Mouse (Mus musculus) liver, embryonic 14.5 days (tissue): ENCODE measurements at regions not wholly inside any gene's neighbourhood (a gene's known extent, or its start where the extent isn't known, plus 50 kb on each side); places are given as distances from the start of the nearest gene placed in this dataset.

Source experiments
- ATAC-seq: fragments of 200-750 bp; cut with Nextera tagmentation; 2 replicates; pipeline ENCODE4 v1.8.0; 2017; ENCODE audit warnings: moderate number of reproducible peaks, mild to moderate bottlenecking, moderate library complexity; ENCODE audit not compliant: insufficient read depth
- DNase-seq, 3 experiments: peaks; one replicate each; pipeline ENCODE4 v3.0.0-alpha.2; 2012 to 2013; ENCODE audit warnings: low read depth in 3 of 3, low spot score in 3 of 3
- H3K27ac ChIP-seq: fragments of 300-500 bp; sonication (generic); 2 replicates; pipeline ENCODE4 v1.5.1; 2014; ENCODE audit warnings: moderate library complexity, mild to moderate bottlenecking, control low read depth, inconsistent platforms
- H3K27me3 ChIP-seq: fragments of 300-500 bp; sonication (generic); 2 replicates; pipeline ENCODE4 v1.6.1; 2014; ENCODE audit warnings: mild to moderate bottlenecking, low read length, moderate library complexity; ENCODE audit not compliant: control insufficient read depth, insufficient read depth
- H3K36me3 ChIP-seq: fragments of 300-500 bp; sonication (generic); replicated peaks from 2 replicates; pipeline ENCODE4 v1.6.1; 2014; ENCODE audit warnings: low read depth; ENCODE audit not compliant: control insufficient read depth, insufficient read depth
- H3K4me1 ChIP-seq, 2 experiments: fragments of 200-500 bp in 1 of 2; fragments of 300-500 bp in 1 of 2; sonication (generic) in 1 of 2; replicated peaks; 2 replicates each; pipeline ENCODE4 v1.6.1; 2012 to 2014; ENCODE audit warnings: antibody characterized with exemption in 1 of 2, inconsistent platforms in 1 of 2, low read length in 1 of 2; ENCODE audit not compliant: control insufficient read depth in 2 of 2, insufficient read depth in 2 of 2
- H3K4me2 ChIP-seq: fragments of 300-500 bp; sonication (generic); 2 replicates; pipeline ENCODE4 v1.6.1; 2014; ENCODE audit warnings: low read depth, mild to moderate bottlenecking, control low read depth, moderate library complexity
- H3K4me3 ChIP-seq, 2 experiments: fragments of 200-500 bp in 1 of 2; fragments of 300-500 bp in 1 of 2; sonication (generic) in 1 of 2; 2 replicates each; pipeline ENCODE4 v1.5.1; 2012 to 2014; ENCODE audit warnings: low read depth in 2 of 2, low read length in 2 of 2, mild to moderate bottlenecking in 2 of 2, control low read depth in 1 of 2, inconsistent platforms in 1 of 2, moderate library complexity in 1 of 2; ENCODE audit not compliant: insufficient read depth in 1 of 2
- H3K9ac ChIP-seq: fragments of 300-500 bp; sonication (generic); replicated peaks from 2 replicates; pipeline ENCODE4 v1.6.1; 2014; ENCODE audit warnings: mild to moderate bottlenecking, control low read depth, moderate library complexity
- H3K9me3 ChIP-seq: fragments of 300-500 bp; sonication (generic); 2 replicates; pipeline ENCODE4 v1.6.1; 2016; ENCODE audit warnings: low read length, mixed read lengths; ENCODE audit not compliant: control insufficient read depth
- CTCF ChIP-seq: IDR thresholded peaks from 2 replicates; pipeline ENCODE4 v1.5.1; 2016; ENCODE audit warnings: antibody characterized with exemption, low read depth, control low read depth
- EP300 ChIP-seq: IDR thresholded peaks from 2 replicates; pipeline ENCODE4 v1.6.1; 2016; ENCODE audit warnings: antibody characterized with exemption, low read depth
- WGBS: fragments of 180-500 bp; shearing (Covaris S2); extraction: QIAGEN DNeasy Blood & Tissue Kit; methylation state at CpG from one replicate; pipeline ENCODE4 v1.1.7; 2014; ENCODE audit not compliant: insufficient replicate concordance; 5-methylcytosine and 5-hydroxymethylcytosine counted together

GRCm38 (mm10) chr5:101560366-101560765 lies 104.4 kb downstream of the Nkx6-1 start:
- no peak overlapping the region for H3K4me3 ChIP-seq
- no peak for DNase-seq
- H3K27me3 ChIP-seq: no peaks in the 10 kb centered on the region
- ATAC-seq: no peak
- no peaks in the 10 kb centered on the region for H3K36me3 ChIP-seq
- H3K9ac ChIP-seq: no peak overlapping the region
- H3K4me1 ChIP-seq: no peaks in the 10 kb centered on the region
- no peaks in the 10 kb centered on the region for H3K9me3 ChIP-seq
- H3K27ac ChIP-seq: no peak overlapping the region
- H3K4me2 ChIP-seq: no peak overlapping the region
- no peak for TF ChIP-seq EP300
- TF ChIP-seq CTCF: no peak

DNA sequence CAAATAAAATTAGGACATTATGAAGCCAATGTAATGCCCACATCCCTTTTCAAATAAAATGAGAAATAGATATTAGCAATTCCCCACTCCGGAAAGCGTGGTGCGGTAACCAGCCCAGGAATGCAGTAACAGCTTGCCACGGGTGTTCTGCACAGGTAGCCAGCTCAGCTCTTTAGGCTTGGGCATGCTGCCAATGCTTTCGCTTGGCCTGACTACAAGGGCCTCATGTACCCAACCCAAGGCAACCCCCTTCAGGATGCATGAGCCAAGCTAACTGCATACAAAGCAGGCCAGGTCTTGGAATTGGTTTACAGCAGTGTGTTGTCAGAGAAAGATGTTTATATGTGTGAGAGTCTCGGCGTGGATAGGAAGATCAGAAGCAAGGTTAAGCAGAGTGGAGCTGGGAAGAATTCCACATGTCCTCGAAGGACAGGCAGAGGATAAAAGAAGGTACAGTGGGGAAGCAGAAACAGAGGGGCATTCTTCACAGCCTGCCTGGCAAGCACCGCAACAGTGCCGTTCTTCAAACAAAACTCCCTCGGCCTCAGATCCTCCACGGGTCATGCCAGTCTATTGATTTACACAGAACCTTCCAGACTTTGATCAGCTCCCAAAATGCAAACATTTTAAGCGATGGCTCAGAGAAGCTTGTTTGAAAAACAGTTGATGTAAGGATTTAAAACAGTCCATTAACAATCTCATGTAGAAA lies 106.4 kb downstream of the Nkx6-1 start:
- H3K9me3 ChIP-seq: no peaks in the 10 kb centered on the region
- TF ChIP-seq CTCF: no peak
- TF ChIP-seq EP300: no peak
- 70% methylated on average over 13 of the region's 13 CpGs for WGBS
- DNase-seq: no peak
- no peak overlapping the region for H3K27ac ChIP-seq
- no peak for ATAC-seq
- no peaks in the 10 kb centered on the region for H3K36me3 ChIP-seq
- no peaks in the 10 kb centered on the region for H3K4me1 ChIP-seq
- no peak overlapping the region for H3K9ac ChIP-seq
- no peak overlapping the region for H3K4me2 ChIP-seq
- H3K4me3 ChIP-seq: no peak overlapping the region
- no peaks in the 10 kb centered on the region for H3K27me3 ChIP-seq

DNA sequence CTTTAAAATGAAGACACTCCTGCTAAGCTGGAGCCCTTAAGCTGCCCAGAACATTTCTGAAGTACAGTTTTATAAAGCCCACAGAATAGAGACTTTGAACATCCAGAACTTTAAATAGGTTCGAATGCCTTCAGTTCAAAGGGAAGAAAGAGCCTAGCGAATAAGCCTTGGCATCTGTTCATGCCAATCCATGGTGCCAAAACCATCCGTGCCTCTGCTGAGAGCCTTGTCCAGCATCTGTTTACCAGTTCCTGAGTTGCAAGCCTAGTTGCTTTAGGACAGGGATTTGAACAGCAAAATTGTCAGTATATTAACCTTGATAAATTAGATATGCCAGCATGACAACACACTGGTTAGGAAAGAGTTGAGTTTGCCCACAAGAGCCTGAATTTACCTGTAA lies 107.6 kb downstream of the Nkx6-1 start:
- H3K27ac ChIP-seq: no peak overlapping the region
- no peak overlapping the region for H3K4me2 ChIP-seq
- H3K4me1 ChIP-seq: no peaks in the 10 kb centered on the region
- TF ChIP-seq CTCF (no peak), EP300 (no peak)
- DNase-seq: no peak
- no peaks in the 10 kb centered on the region for H3K36me3 ChIP-seq
- H3K27me3 ChIP-seq: no peaks in the 10 kb centered on the region
- H3K4me3 ChIP-seq: no peak overlapping the region
- no peaks in the 10 kb centered on the region for H3K9me3 ChIP-seq
- no peak overlapping the region for H3K9ac ChIP-seq
- 60% methylated on average over 3 of the region's 3 CpGs for WGBS
- ATAC-seq: no peak

DNA sequence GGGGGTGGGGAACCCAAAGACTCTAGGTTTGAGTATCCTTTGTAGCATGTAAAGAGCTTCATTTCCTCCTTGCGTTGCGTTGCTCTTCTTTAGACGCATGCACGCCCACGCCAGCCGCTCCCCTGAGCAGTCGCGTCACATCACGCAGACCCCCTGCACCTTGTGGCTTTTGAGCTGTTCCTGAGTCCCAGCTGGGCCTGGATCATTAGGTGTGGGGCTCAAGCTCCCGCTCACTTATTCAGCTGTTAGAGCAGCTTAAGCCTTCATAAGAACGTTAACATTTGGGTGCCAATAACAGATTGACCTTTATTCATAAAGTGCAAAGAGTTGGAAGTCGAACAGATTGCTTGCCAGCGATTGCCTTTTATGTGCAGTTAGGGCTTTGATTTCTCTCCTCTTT lies 121.5 kb downstream of the Nkx6-1 start:
- Histone ChIP-seq H3K4me2 (no peak overlapping the region), H3K27ac (no peak overlapping the region), H3K9ac (no peak overlapping the region), H3K9me3 (no peaks in the 10 kb centered on the region), H3K4me3 (no peak overlapping the region), H3K27me3 (no peaks in the 10 kb centered on the region), H3K36me3 (no peaks in the 10 kb centered on the region), H3K4me1 (no peaks in the 10 kb centered on the region)
- TF ChIP-seq EP300: no peak
- no peak for TF ChIP-seq CTCF
- 48% methylated on average over 13 of the region's 13 CpGs for WGBS
- DNase-seq (no peak), ATAC-seq (no peak)

GRCm38 (mm10) chr5:101539818-101540217 lies 125.0 kb downstream of the Nkx6-1 start:
- Histone ChIP-seq H3K9me3 (no peaks in the 10 kb centered on the region), H3K4me3 (no peak overlapping the region), H3K4me1 (peaks cover 0 to 2% of the 10 kb centered on the region in 2 experiments; a peak in 1 of 4 replicates), H3K36me3 (no peaks in the 10 kb centered on the region), H3K27me3 (no peaks in the 10 kb centered on the region), H3K9ac (no peak overlapping the region), H3K4me2 (no peak overlapping the region), H3K27ac (no peak overlapping the region)
- DNase-seq (no peak), ATAC-seq (no peak)
- 45% methylated on average over 1 of the region's 1 CpGs for WGBS
- TF ChIP-seq EP300: no peak
- no peak for TF ChIP-seq CTCF
